1 mouse cellular context compared by ENCODE assay signal in the genomic region with DNA sequence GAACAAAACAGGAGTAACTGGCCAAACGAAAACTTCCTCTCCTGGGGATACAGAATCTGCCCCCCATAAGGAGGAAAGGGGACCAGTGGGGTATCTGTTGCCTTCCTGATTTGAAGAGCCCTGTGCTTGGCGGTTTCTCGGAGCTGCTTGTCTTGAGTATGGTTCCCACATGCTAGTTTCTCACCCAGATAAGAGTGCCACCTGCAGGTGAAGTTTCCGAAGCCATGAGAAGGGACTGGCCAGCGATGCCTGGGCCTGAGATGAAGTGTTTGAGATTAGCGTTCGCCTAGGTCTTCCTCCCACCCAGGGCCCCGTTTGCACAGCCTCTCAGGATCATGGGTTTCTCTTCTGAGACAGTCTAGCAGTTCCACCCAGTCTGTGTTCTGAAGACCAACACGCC.
TF ChIP-seq lines count a peak whose summit lies in the region.

No protein-coding gene starts in this region.

TF ChIP-seq in MEL, 35 proteins besides CTCF, POLR2A, EP300 and RAD21 (continued from another document):
- TF ChIP-seq USF1 (IDR thresholded peaks at IDR 0.05; ENCODE audit: low read depth, low read length), result no peak
- TF ChIP-seq TCF12 (IDR thresholded peaks at IDR 0.05; ENCODE audit: low read depth, low read length), result no peak
- TF ChIP-seq MYC (IDR thresholded peaks at IDR 0.05; ENCODE audit: low read depth, low read length), result no peak
- no peak for TF ChIP-seq ELF1 (IDR thresholded peaks at IDR 0.05; ENCODE audit: low read depth, low read length)
- TF ChIP-seq SIN3A (IDR thresholded peaks at IDR 0.05; ENCODE audit: low read length), result no peak
- peak; percentile 31; the same call in 1 of the 2 replicates for TF ChIP-seq MXI1 (IDR thresholded peaks at IDR 0.05; ENCODE audit: low read depth, low read length)
- TF ChIP-seq NRF1 (IDR thresholded peaks at IDR 0.05; ENCODE audit: insufficient read depth, low read depth, low read length, poor library complexity, severe bottlenecking), result no peak
- TF ChIP-seq CHD1 (IDR thresholded peaks at IDR 0.05; ENCODE audit: low read depth, low read length), result no peak
- TF ChIP-seq SMC3 (IDR thresholded peaks at IDR 0.05; ENCODE audit: low read depth, low read length), result peak; percentile 31; the same call in 1 of the 2 replicates
- TF ChIP-seq POLR2AphosphoS2 (IDR thresholded peaks at IDR 0.05; ENCODE audit: low read length), result no peak
- TF ChIP-seq UBTF (IDR thresholded peaks at IDR 0.05; ENCODE audit: borderline replicate concordance, insufficient read depth, low read depth, low read length), result no peak
- no peak for TF ChIP-seq USF2 (IDR thresholded peaks at IDR 0.05; ENCODE audit: borderline replicate concordance in 1 of 2, insufficient read depth in 1 of 2, low read depth in 1 of 2, low read length in 2 of 2)
- TF ChIP-seq TBP (IDR thresholded peaks at IDR 0.05; ENCODE audit: low read depth, low read length), result no peak
- TF ChIP-seq NELFE (IDR thresholded peaks at IDR 0.05; ENCODE audit: low read depth, low read length), result no peak
